Mouse (Mus musculus) bone marrow macrophage, adult 2 months (primary cell): Measurements from ENCODE around the gene Orc1. TPM values are rescaled to one million over a fixed set of nuclear protein-coding genes. Genes with fewer than 3 reads are reported as not detected.

ENCODE experiments used
- H3K27ac ChIP-seq: 2 replicates; pipeline ENCODE4 v1.5.1; 2012; ENCODE audit warnings: low read depth, low read length; ENCODE audit not compliant: insufficient read depth
- H3K4me1 ChIP-seq: 2 replicates; pipeline ENCODE4 v1.6.1; 2012; ENCODE audit warnings: low read length; ENCODE audit not compliant: control insufficient read depth, insufficient read depth
- H3K4me3 ChIP-seq: 2 replicates; pipeline ENCODE4 v1.5.1; 2012; ENCODE audit warnings: mild to moderate bottlenecking, low read length, moderate library complexity; ENCODE audit not compliant: insufficient read depth
- CTCF ChIP-seq: IDR thresholded peaks from 2 replicates; pipeline ENCODE4 v1.5.1; 2012; ENCODE audit warnings: low read depth, mild to moderate bottlenecking, low read length, moderate library complexity
- POLR2A ChIP-seq: IDR thresholded peaks from 2 replicates; pipeline ENCODE4 v1.6.1; 2012; ENCODE audit warnings: mild to moderate bottlenecking, low read depth, low read length, borderline replicate concordance
- polyA plus RNA-seq: library from polyadenylated mRNA; stranded (reverse); fragments of >200 nt; gene quantifications from 2 replicates; pipeline ENCODE4 v1.2.4, GENCODE M21; 2012; ENCODE audit not compliant: missing spikeins, insufficient read depth, insufficient read length

Gene Orc1
- polyA plus RNA-seq: 1.1 and 1.3 TPM in 2 replicates

GRCm38 (mm10) chr4:108578840-108579742 lies at the start of gene Orc1, which contains the start of gene Prpf38a:
Gene Orc1, plus strand, starts transcription at chr4:108579423.
Gene Prpf38a, minus strand, starts transcription at chr4:108579336.
- TF ChIP-seq POLR2A: no peak
- no peak for TF ChIP-seq CTCF
- Histone ChIP-seq H3K4me1 (peaks cover 8% of the 10 kb centered on the region), H3K27ac (peak within 1 kb of the TSS; percentile 42), H3K4me3 (peak within 1 kb of the TSS; percentile 76)

DNA sequence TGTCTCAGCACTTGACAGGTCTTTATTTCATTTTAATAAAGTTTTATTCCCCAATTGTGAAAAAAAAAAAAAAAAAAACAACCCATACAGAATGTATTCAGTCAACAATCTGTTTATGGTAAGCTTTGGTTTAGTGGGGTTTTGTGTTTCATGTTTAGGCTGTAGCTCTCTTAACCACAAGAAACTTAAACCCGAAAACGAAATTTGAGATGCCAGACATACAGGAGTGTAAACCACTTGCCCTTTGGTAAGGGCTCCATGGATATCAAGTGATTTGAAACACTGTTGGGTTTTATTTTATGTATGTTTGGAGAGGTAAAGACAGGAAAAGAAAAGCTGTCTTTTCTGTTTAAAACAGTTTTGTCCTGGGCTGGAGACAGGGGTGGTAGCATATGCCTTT lies 39.5 kb upstream of the Orc1 start:
- Histone ChIP-seq H3K4me1 (no peaks in the 10 kb centered on the region), H3K4me3 (no peak overlapping the region), H3K27ac (no peak overlapping the region)
- TF ChIP-seq CTCF: no peak
- TF ChIP-seq POLR2A: no peak

DNA sequence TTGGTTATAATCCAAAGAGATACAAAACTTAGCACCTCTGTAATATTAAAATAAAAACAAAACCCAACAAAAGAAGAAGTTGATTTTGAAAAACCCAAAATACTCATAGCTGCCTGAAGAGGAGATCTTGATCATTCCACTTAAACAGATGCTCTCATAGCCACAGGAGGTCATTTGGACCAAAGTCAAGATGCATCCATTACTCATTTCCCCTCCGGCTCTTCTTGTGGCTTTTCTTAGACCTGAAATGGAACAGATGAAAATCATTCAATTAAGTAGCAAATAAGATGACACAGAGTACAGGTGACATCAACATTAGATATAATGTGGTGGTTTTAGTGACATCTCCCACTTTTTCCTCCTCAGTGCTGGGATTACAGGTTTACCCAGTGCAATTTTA lies 14.2 kb upstream of the Orc1 start:
- Histone ChIP-seq H3K4me1 (no peaks in the 10 kb centered on the region), H3K4me3 (no peak overlapping the region), H3K27ac (no peak overlapping the region)
- TF ChIP-seq POLR2A (no peak), CTCF (no peak)

DNA sequence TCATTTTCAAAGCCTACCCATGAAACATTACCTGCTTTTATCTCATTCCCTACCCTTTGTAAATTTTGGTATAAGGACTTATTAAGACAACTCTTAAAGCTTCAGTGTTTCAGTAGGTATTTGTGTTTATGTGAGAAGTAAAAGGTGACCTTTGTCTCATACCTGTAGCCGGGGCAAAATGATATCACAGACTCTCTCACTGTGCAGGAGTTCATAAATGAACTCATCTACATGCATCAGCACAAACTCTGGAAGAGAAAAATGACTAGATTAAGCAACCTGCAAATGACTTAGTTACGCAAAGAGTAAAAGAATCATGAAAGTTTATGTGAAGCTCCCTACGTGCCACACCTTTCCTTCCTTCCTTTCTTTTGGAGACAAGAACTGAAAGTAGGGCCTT lies 6.6 kb upstream of the Orc1 start:
- Histone ChIP-seq H3K4me1 (peaks cover 4% of the 10 kb centered on the region), H3K4me3 (no peak overlapping the region), H3K27ac (no peak overlapping the region)
- TF ChIP-seq POLR2A: no peak
- TF ChIP-seq CTCF: no peak

GRCm38 (mm10) chr4:108579743-108580411 lies 654 bp downstream of the Orc1 start:
- H3K4me3 ChIP-seq: peak overlapping the region; percentile 76
- 0 out of 2 replicates have a peak overlapping the region, but pooled peaks have one; percentile 15 for H3K27ac ChIP-seq
- peaks cover 8% of the 10 kb centered on the region for H3K4me1 ChIP-seq
- TF ChIP-seq CTCF: no peak

GRCm38 (mm10) chr4:108593376-108593775 lies 14.2 kb downstream of the Orc1 start:
- Histone ChIP-seq H3K4me1 (peaks cover 10% of the 10 kb centered on the region), H3K27ac (no peak overlapping the region), H3K4me3 (no peak overlapping the region)
- no peak for TF ChIP-seq POLR2A
- no peak for TF ChIP-seq CTCF

GRCm38 (mm10) chr4:108595785-108596184 lies 16.6 kb downstream of the Orc1 start:
- Histone ChIP-seq H3K4me3 (no peak overlapping the region), H3K27ac (no peak overlapping the region), H3K4me1 (peaks cover 6% of the 10 kb centered on the region)
- TF ChIP-seq CTCF (no peak), POLR2A (no peak)

DNA sequence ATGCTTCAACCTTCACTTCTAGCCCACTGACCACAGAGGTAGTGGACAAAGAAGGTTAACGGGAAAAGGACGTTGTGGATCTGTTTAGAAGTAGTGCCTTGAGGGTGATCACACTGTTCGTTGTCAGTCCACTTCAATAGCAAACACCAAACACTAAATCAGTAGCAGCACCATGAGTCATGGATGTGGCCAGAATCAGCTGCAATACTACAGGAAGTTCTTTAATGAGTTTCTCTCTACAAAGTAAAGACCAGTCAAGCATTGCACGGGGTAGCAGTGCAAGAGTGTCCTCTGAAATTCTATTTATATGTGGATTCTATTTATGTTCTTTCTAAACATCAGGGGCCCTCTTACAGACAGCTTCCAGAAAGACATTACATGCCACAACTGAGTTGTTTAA lies 19.1 kb downstream of the Orc1 start:
- Histone ChIP-seq H3K27ac (peak overlapping the region; percentile 19; the same call in 1 of the 2 replicates), H3K4me3 (no peak overlapping the region), H3K4me1 (peaks cover 6% of the 10 kb centered on the region)
- no peak for TF ChIP-seq POLR2A
- no peak for TF ChIP-seq CTCF

- no peak overlapping the region for H3K27ac ChIP-seq
- H3K4me1 ChIP-seq: peaks cover 6% of the 10 kb centered on the region
- TF ChIP-seq POLR2A (no peak), CTCF (no peak)
- no peak overlapping the region for H3K4me3 ChIP-seq
Observed at GRCm38 (mm10) chr4:108601870-108602269, 22.6 kb downstream of the Orc1 start.

DNA sequence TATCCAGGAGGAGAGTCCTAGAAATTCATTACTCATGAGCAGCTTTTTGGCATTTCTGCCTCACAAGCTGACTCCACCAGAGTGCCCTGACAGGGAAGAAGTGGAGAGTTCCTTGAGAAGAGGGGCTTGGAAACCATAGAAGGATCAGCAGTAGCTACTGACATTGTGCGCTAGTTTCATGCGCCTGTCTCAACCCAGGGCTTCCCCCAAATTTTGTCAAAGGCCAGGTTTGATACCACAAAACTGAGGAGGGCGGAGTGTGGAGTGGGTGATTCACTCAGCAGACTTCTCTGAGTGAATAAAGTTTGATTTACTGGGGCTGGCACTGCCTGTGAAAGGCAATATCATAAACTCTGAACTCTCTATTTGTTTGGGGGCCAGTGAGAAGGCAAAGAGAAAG lies 29.4 kb downstream of the Orc1 start:
- no peaks in the 10 kb centered on the region for H3K4me1 ChIP-seq
- H3K4me3 ChIP-seq: no peak overlapping the region
- no peak for TF ChIP-seq CTCF
- H3K27ac ChIP-seq: no peak overlapping the region
